Mouse (Mus musculus): ENCODE measurements at regions not wholly inside any gene's neighbourhood (a gene's known extent, or its start where the extent isn't known, plus 50 kb on each side); places are given as distances from the start of the nearest gene placed in this dataset.
A peak's percentile ranks its signal among the peaks of the same experiment; 100 is the strongest.
"Not testable (repeated sequence)": the region's sequence is repeated elsewhere in the genome, so short reads cannot be mapped to it uniquely, and the experiment has no call there.

DNA sequence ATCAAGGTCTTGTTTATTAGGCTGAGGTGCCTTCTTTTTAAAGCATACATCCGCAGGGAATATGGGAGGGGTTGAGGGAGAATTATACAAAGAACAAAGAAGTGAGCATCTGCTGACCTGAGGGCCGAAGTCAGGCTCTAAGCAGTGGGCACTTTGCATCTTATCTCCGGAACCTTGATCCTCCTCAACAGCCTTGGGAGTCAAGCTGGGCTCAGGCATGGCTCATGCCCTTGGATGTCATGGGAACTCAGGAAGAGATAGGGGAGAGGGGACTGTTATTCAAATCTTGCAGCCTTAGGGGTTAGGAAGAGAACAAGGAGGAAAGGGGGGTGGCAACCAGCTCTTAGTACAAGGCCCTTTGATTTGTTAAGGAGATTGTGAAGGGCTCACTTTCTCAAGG, 248.5 kb downstream of the Gm19965 start:
- not testable (repeated sequence) for DNase-seq (ENCODE audit: low read depth, low spot score)

- peak; percentile 2 for DNase-seq (ENCODE audit: low read depth, low spot score)
Observed at GRCm38 (mm10) chr1:117067151-117067819, 264.5 kb downstream of the Gm19965 start.

- no peak for DNase-seq (ENCODE audit: low read depth, low spot score)
Observed at GRCm38 (mm10) chr1:117087136-117087535, 284.4 kb downstream of the Gm19965 start.

DNA sequence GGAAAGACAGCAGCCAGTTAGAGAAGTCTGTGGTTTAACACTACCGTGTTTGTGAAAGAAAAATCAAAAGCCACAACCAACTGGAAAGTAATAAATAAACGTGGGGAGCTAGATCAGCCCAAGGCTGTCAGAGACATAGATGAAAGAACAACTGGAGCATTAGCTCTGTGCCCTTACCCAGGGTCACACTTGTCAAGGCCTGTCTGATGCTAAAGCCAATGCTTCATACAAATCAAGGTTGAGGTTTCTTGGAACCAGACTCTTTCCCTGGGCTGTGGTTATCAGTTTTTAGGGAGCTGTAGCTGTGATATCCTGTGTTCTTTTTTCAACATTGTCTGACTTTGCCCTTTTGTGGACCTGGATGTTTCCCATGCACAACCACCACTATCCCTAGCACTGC, 308.7 kb downstream of the Gm19965 start:
- DNase-seq (ENCODE audit: low read depth, low spot score): no peak

DNA sequence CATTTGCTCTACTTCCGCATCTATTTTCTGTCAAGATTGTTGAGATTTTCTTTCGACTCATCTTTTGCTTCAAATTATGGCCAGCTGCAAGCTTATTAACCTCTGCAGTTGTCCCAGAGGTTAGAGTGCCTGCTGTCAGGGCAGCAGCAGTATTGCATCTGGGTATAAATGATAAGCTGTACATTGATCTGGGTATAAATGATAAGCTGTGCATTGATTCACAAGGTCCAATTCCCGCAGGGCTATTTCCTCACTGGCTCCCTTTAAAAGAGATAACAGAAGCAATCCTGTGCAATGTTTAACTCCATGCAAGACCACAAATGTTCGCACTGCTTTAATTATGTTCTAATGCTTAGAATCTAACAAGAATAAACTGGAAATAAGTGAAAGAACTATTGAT, 311.1 kb downstream of the Gm19965 start:
- no peak for DNase-seq (ENCODE audit: low read depth, low spot score)

DNA sequence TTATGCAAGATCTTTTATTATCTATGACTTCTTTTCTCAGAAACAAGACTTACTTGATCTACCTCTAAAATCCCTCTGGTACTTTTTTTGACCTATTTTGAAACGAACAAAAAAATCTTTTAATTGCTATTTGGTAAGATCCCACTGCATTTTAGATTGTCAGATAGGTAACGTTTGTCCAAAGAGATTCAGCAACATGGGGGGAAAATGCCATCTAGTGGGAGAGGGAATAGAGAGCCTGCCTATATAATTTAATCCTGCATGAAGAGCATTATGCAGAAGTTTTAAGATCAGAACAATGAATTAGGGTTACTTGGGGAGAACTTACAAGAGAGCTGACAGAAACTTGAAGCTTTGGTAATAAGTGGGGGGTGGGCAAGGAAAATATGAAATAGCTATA, 320.2 kb downstream of the Gm19965 start:
- peak; percentile 46 for DNase-seq (ENCODE audit: low read depth, low spot score)
